In genomic region chr16:28350624-28351023, GRCm38 (mm10) we compare ENCODE assay signal across 20 mouse cellular contexts.
DNase-seq lines count a peak whose midpoint lies in the region; ATAC-seq and TF ChIP-seq lines count a peak whose summit lies in the region.
"Had no signal": no experiment of that assay in that cellular context is flagged by ENCODE, and none has a peak within 500 bp of the region (broad histone marks: within the 10 kb centered on the region; RNA-seq: fewer than 3 reads in every experiment).

No protein-coding gene starts in this region.

- no peaks in the 10 kb centered on the region for H3K36me3 ChIP-seq in lung, embryonic 16.5 days (ENCODE audit: control insufficient read depth, insufficient read depth, low read length)
- H3K36me3 ChIP-seq: embryonic facial prominence, embryonic 12.5 days; forebrain, embryonic 15.5 days; G1E; heart, embryonic 10.5 days had no signal

- TF ChIP-seq CTCF in lung, adult 2 months (IDR thresholded peaks at IDR 0.05; ENCODE audit: insufficient read depth, low read length): no peak
- TF ChIP-seq CTCF in brain, embryonic 14.5 days (IDR thresholded peaks at IDR 0.05; ENCODE audit: borderline replicate concordance, extremely low read depth, insufficient read depth, insufficient read length): no peak

- no peaks in the 10 kb centered on the region for H3K9me3 ChIP-seq in lung, embryonic 16.5 days (ENCODE audit: control insufficient read depth, low read length)
- H3K9me3 ChIP-seq: embryonic facial prominence, embryonic 12.5 days; forebrain, embryonic 15.5 days; G1E; heart, embryonic 10.5 days had no signal

- no peak overlapping the region for H3K9ac ChIP-seq in lung, embryonic 16.5 days (ENCODE audit: low read length)
- H3K9ac ChIP-seq: embryonic facial prominence, embryonic 12.5 days; forebrain, embryonic 15.5 days; hindbrain, embryonic 14.5 days had no signal

- DNase-seq in frontal cortex, postnatal 25 days (ENCODE audit: low spot score in 2 of 2): no peak
- no peak for DNase-seq in lung, adult 2 months
- DNase-seq in brain, embryonic 14.5 days (ENCODE audit: low read depth): peak; percentile 41
- DNase-seq: adrenal gland, adult 8-10 months; adrenal gland, postnatal 36 days; cerebellum, adult 11-12 months; cerebellum, adult 9-10 months; cerebellum, postnatal 25 days; gastrocnemius, postnatal 10 days; heart, adult 18-20 months; heart, postnatal 10 days had no signal

- H3K4me3 ChIP-seq in lung, embryonic 16.5 days (ENCODE audit: low read length): no peak overlapping the region
- no peak overlapping the region for H3K4me3 ChIP-seq in lung, adult 2 months (replicated peaks; ENCODE audit: extremely low read depth, low read depth, low read length)
- H3K4me3 ChIP-seq: embryonic facial prominence, embryonic 12.5 days; forebrain, embryonic 15.5 days; heart, embryonic 10.5 days had no signal

- no peaks in the 10 kb centered on the region for H3K4me1 ChIP-seq in lung, embryonic 16.5 days (replicated peaks; ENCODE audit: control insufficient read depth, insufficient read depth, low read length)
- H3K4me1 ChIP-seq in lung, adult 2 months (ENCODE audit: control insufficient read depth, insufficient read depth, low read length): no peaks in the 10 kb centered on the region
- H3K4me1 ChIP-seq: embryonic facial prominence, embryonic 12.5 days; forebrain, embryonic 15.5 days; heart, embryonic 10.5 days had no signal

- 29% methylated on average over 2 of the region's 2 CpGs for WGBS in lung, embryonic 16.5 days
- WGBS in lung, adult 2 months: 35% methylated on average over 2 of the region's 2 CpGs

- H3K27me3 ChIP-seq in lung, embryonic 16.5 days (ENCODE audit: control insufficient read depth, insufficient read depth, low read depth, low read length): no peaks in the 10 kb centered on the region
- H3K27me3 ChIP-seq: embryonic facial prominence, embryonic 12.5 days; forebrain, embryonic 15.5 days had no signal

- peak; percentile 88 for ATAC-seq in frontal cortex, adult (ENCODE audit: low TSS enrichment)
- ATAC-seq in lung, embryonic 16.5 days (ENCODE audit: low read depth): 0 out of 2 replicates have a peak, but pooled peaks have one; percentile 17
- ATAC-seq in CD4-positive, CD25-positive, alpha-beta regulatory T cell, adult 4 months: no peak
- ATAC-seq: forebrain, embryonic 15.5 days; intestine, embryonic 16.5 days had no signal

- no peak overlapping the region for H3K27ac ChIP-seq in lung, embryonic 16.5 days (ENCODE audit: low read length)
- H3K27ac ChIP-seq: embryonic facial prominence, embryonic 12.5 days; forebrain, embryonic 15.5 days; heart, embryonic 10.5 days; hindbrain, embryonic 14.5 days had no signal

- no peak overlapping the region for H3K4me2 ChIP-seq in lung, embryonic 16.5 days (ENCODE audit: low read depth, low read length)
- H3K4me2 ChIP-seq: embryonic facial prominence, embryonic 12.5 days; forebrain, embryonic 15.5 days; hindbrain, embryonic 14.5 days had no signal

- TF ChIP-seq POLR2A in lung, adult 2 months (IDR thresholded peaks at IDR 0.05; ENCODE audit: borderline replicate concordance, extremely low read depth, low read depth, low read length): no peak
- TF ChIP-seq POLR2A in brain, embryonic 14.5 days (IDR thresholded peaks at IDR 0.05; ENCODE audit: borderline replicate concordance, extremely low read depth, insufficient read depth, insufficient read length, poor library complexity, severe bottlenecking): no peak
